Mouse (Mus musculus): ENCODE data around the gene 9230110F15Rik. TPM values are rescaled to one million over a fixed set of nuclear protein-coding genes. Genes with fewer than 3 reads are reported as not detected.
"Not testable (repeated sequence)": the region's sequence is repeated elsewhere in the genome, so short reads cannot be mapped to it uniquely, and the experiment has no call there.

The 9230110F15Rik gene
- total RNA-seq (2022) = not detected

DNA sequence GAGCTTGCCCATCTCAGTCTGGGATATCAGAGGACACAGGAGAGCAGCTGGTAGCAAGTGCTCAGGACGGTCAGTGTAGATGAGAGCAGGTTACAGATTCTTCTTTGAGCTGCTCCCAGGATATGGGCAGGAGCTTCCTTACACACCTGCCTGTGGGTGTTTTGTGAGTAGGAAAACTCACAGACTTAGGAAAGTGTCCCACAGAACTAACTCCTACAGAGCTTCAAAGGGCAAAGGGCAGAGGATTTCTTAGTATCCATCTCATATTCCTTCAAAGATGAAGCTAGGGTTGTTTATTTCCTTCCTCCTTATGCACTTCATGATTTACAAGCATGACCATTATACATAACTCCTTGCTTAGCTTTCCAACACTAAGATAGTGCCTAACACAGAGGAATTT lies at the start of gene 9230110F15Rik:
9230110F15Rik (minus strand) TSS at position 101 of the 400 bp plus-strand sequence.
- no peak for DNase-seq (ENCODE audit: low spot score in 2 of 2)

GRCm38 (mm10) chr9:35893112-35893511 lies 49.2 kb upstream of the 9230110F15Rik start:
- peak in 1 of 2 experiments; percentile 47 for DNase-seq (ENCODE audit: low spot score in 2 of 2)

DNA sequence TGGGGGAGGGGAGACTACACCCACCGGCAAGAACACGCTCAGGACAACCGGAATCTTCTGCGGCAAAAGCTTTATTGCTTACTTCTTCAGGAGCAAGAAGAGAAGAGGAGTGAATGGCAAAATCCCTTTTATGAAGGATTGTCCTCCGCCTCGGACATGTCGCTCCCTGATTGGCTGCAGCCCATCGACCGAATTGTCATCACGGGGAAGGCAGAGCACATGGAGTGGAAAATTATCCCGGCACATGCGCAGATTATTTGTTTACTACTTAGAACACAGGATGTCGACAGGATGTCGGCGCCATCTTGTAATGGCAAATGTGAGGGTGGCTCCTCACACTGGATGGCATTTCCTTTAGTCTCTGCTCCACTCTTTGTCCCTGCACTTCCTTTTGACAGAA lies 26.1 kb downstream of the 9230110F15Rik start:
- DNase-seq (ENCODE audit: low spot score in 2 of 2) = not testable (repeated sequence)

- DNase-seq (ENCODE audit: low spot score in 2 of 2) = no peak
Measured at GRCm38 (mm10) chr9:35798146-35798545, 45.8 kb downstream of the 9230110F15Rik start.

GRCm38 (mm10) chr9:35790001-35790400 lies 53.9 kb downstream of the 9230110F15Rik start, which contains the start of the genes Gm27235 and D730048I06Rik:
Gene Gm27235 (minus strand): TSS chr9:35790101.
Gene D730048I06Rik (minus strand): TSS chr9:35790112.
- no peak for DNase-seq (ENCODE audit: low spot score in 2 of 2)

Other genes with a start within 250 kb of the 9230110F15Rik start
- gene Pate4, start 232.2 kb downstream of the 9230110F15Rik start, total RNA-seq (2022) = not detected
- not detected for gene Pate3, start 195.9 kb downstream of the 9230110F15Rik start, total RNA-seq (2022)
- gene Pate1, start 156.8 kb downstream of the 9230110F15Rik start, total RNA-seq (2022) = not detected
- gene Gm17677, start 103.1 kb downstream of the 9230110F15Rik start, total RNA-seq (2022) = not detected
- not detected for gene Gm17727, start 66.0 kb downstream of the 9230110F15Rik start, total RNA-seq (2022)
- gene Gm27235, start 54.0 kb downstream of the 9230110F15Rik start, total RNA-seq (2022) = not detected
- not detected for gene D730048I06Rik, start 54.0 kb downstream of the 9230110F15Rik start, total RNA-seq (2022)
- under 1 TPM in 2 of 4 experiments, not detected in 2; 0.17 to 0.19 TPM for gene 9230113P08Rik, start 64.3 kb upstream of the 9230110F15Rik start, total RNA-seq (2022)

All from left cerebral cortex, adult 8-10 months (tissue).